Mouse (Mus musculus): ENCODE measurements at regions not wholly inside any gene's neighbourhood (a gene's known extent, or its start where the extent isn't known, plus 50 kb on each side); places are given as distances from the start of the nearest gene placed in this dataset.

GRCm38 (mm10) chr3:3388056-3388770 is 2362.4 kb upstream of the Gm8797 start:
- Histone ChIP-seq H3K9me3 (replicated peaks; ENCODE audit: low read length) (no peaks in the 10 kb centered on the region), H3K4me2 (ENCODE audit: insufficient read depth, low read depth, poor library complexity, severe bottlenecking) (no peak overlapping the region), H3K9ac (ENCODE audit: insufficient read depth, low read depth) (no peak overlapping the region), H3K36me3 (replicated peaks in 1 of 2; ENCODE audit: control insufficient read depth in 1 of 2, insufficient read depth in 1 of 2, low read length in 1 of 2) (no peaks in the 10 kb centered on the region), H3K4me1 (ENCODE audit: control insufficient read depth in 1 of 2, insufficient read depth in 2 of 2) (no peaks in the 10 kb centered on the region), H3K79me2 (replicated peaks; ENCODE audit: control insufficient read depth, extremely low read depth, insufficient read depth, poor library complexity, severe bottlenecking) (no peaks in the 10 kb centered on the region), H3K4me3 (replicated peaks in 1 of 3; ENCODE audit: low read depth in 2 of 3, low read length in 2 of 3, poor library complexity in 1 of 3) (no peak overlapping the region), H3K27ac (ENCODE audit: insufficient read depth, low read depth) (no peak overlapping the region), H3K27me3 (replicated peaks) (no peaks in the 10 kb centered on the region)
- DNase-seq (ENCODE audit: extremely low read depth): peak; percentile 67
- in situ Hi-C loops (cut with MboI; ENCODE audit: low pct_ligation_motif_present, low pct_unique_long_range_greater_than_20kb, low sequenced_read_pairs): no loop called here
- dilution Hi-C loops (cut with MboI; ENCODE audit: extremely low pct_ligation_motif_present, extremely low pct_unique_long_range_greater_than_20kb, low sequenced_read_pairs): no loop called here
- TF ChIP-seq EP300 (IDR thresholded peaks at IDR 0.05; ENCODE audit: low read length) (no peak), GABPA (IDR thresholded peaks at IDR 0.05; ENCODE audit: insufficient replicate concordance, low read depth, low read length) (no peak), RAD21 (IDR thresholded peaks at IDR 0.05; ENCODE audit: low read depth, low read length) (peak; percentile 71), SMC3 (IDR thresholded peaks at IDR 0.05; ENCODE audit: low read depth, low read length) (peak; percentile 39), CTCF (conservative IDR thresholded peaks at IDR 0.05 in 1 of 2, IDR thresholded peaks at IDR 0.05 in 1 of 2; ENCODE audit: low read depth in 2 of 2, low read length in 2 of 2) (peak; percentile 44 to 59; a peak in 3 of 4 replicates), UBTF (IDR thresholded peaks at IDR 0.05; ENCODE audit: low read depth, low read length) (no peak)
